Comparison of ENCODE assay signal across 11 mouse cellular contexts in genomic region chr5:151346626-151347025, GRCm38 (mm10).
DNase-seq lines count a peak whose midpoint lies in the region; ATAC-seq and TF ChIP-seq lines count a peak whose summit lies in the region.
"Had no signal": no experiment of that assay in that cellular context is flagged by ENCODE, and none has a peak within 500 bp of the region (broad histone marks: within the 10 kb centered on the region; RNA-seq: fewer than 3 reads in every experiment).

No protein-coding gene starts in this region.

- no peaks in the 10 kb centered on the region for H3K36me3 ChIP-seq in kidney, adult 2 months (ENCODE audit: control insufficient read depth, insufficient read depth, low read length)
- H3K36me3 ChIP-seq in kidney, embryonic 14.5 days (ENCODE audit: control insufficient read depth, insufficient read depth, low read length), result no peaks in the 10 kb centered on the region
- no peaks in the 10 kb centered on the region for H3K36me3 ChIP-seq in forebrain, embryonic 12.5 days (replicated peaks)
- H3K36me3 ChIP-seq: lung, embryonic 15.5 days had no signal

- H3K27ac ChIP-seq in kidney, adult 2 months (ENCODE audit: insufficient read depth, low read depth, low read length), result no peak overlapping the region
- H3K27ac ChIP-seq in kidney, embryonic 14.5 days (ENCODE audit: low read depth, low read length), result no peak overlapping the region
- H3K27ac ChIP-seq in forebrain, embryonic 12.5 days, result no peak overlapping the region
- H3K27ac ChIP-seq: lung, embryonic 15.5 days had no signal

- ATAC-seq in kidney, embryonic 14.5 days (ENCODE audit: low FRiP score, low TSS enrichment), result no peak
- ATAC-seq in frontal cortex, adult (ENCODE audit: low TSS enrichment), result no peak
- ATAC-seq in forebrain, embryonic 12.5 days (ENCODE audit: low FRiP score), result no peak

- no peak overlapping the region for H3K9ac ChIP-seq in kidney, embryonic 14.5 days (ENCODE audit: low read depth, low read length)
- no peak overlapping the region for H3K9ac ChIP-seq in forebrain, embryonic 12.5 days
- H3K9ac ChIP-seq: lung, embryonic 15.5 days had no signal

- TF ChIP-seq CTCF in kidney, adult 2 months (conservative IDR thresholded peaks at IDR 0.05; ENCODE audit: insufficient read depth, insufficient read length, low read depth, low read length), result no peak

- H3K4me1 ChIP-seq in kidney, adult 2 months (ENCODE audit: control insufficient read depth, insufficient read depth, low read length), result no peaks in the 10 kb centered on the region
- no peaks in the 10 kb centered on the region for H3K4me1 ChIP-seq in kidney, embryonic 14.5 days (ENCODE audit: control insufficient read depth, insufficient read depth, low read length)
- H3K4me1 ChIP-seq in forebrain, embryonic 12.5 days, result no peaks in the 10 kb centered on the region
- H3K4me1 ChIP-seq: lung, embryonic 15.5 days had no signal

- intact Hi-C loops in heart, postnatal 10 days (cut with DNase I), result no loop called here

- H3K9me3 ChIP-seq in kidney, embryonic 14.5 days (ENCODE audit: control insufficient read depth, low read length), result no peaks in the 10 kb centered on the region
- H3K9me3 ChIP-seq in forebrain, embryonic 12.5 days, result no peaks in the 10 kb centered on the region
- H3K9me3 ChIP-seq: lung, embryonic 15.5 days had no signal

- WGBS in kidney, adult 2 months, result 86% methylated on average over 8 of the region's 8 CpGs
- WGBS in kidney, embryonic 14.5 days, result 91% methylated on average over 8 of the region's 8 CpGs
- 93% methylated on average over 8 of the region's 8 CpGs for WGBS in forebrain, embryonic 12.5 days

- no peaks in the 10 kb centered on the region for H3K27me3 ChIP-seq in kidney, adult 2 months (replicated peaks; ENCODE audit: control insufficient read depth, insufficient read depth, low read length)
- no peaks in the 10 kb centered on the region for H3K27me3 ChIP-seq in kidney, embryonic 14.5 days (ENCODE audit: control insufficient read depth, insufficient read depth, low read length)
- H3K27me3 ChIP-seq in forebrain, embryonic 12.5 days, result no peaks in the 10 kb centered on the region
- H3K27me3 ChIP-seq: lung, embryonic 15.5 days had no signal

- DNase-seq in kidney, adult 2 months, result peak; percentile 61
- peak; percentile 93 for DNase-seq in adrenal gland, adult 2 months
- peak; percentile 58 to 63 for DNase-seq in heart, postnatal 10 days
- DNase-seq in ovary, postnatal 14 days (ENCODE audit: low spot score), result peak; percentile 9
- no peak for DNase-seq in MN1 (ENCODE audit: low spot score)
- DNase-seq: right cerebral cortex, postnatal 14 days; thymus, postnatal 4 days had no signal

- H3K4me2 ChIP-seq in kidney, embryonic 14.5 days (replicated peaks; ENCODE audit: low read depth, low read length), result no peak overlapping the region
- H3K4me2 ChIP-seq in forebrain, embryonic 12.5 days, result no peak overlapping the region
- H3K4me2 ChIP-seq: lung, embryonic 15.5 days had no signal

- no peak overlapping the region for H3K4me3 ChIP-seq in kidney, adult 2 months (ENCODE audit: insufficient read depth, low read depth, low read length)
- H3K4me3 ChIP-seq in kidney, embryonic 14.5 days (ENCODE audit: low read length), result no peak overlapping the region
- no peak overlapping the region for H3K4me3 ChIP-seq in forebrain, embryonic 12.5 days (replicated peaks)
- H3K4me3 ChIP-seq: lung, embryonic 15.5 days had no signal

- TF ChIP-seq POLR2A in kidney, adult 2 months (IDR thresholded peaks at IDR 0.05; ENCODE audit: low read depth, low read length), result no peak
